Mouse (Mus musculus) mouse trophoblast stem cell (cell line): ENCODE data around the gene Rbm10.

Experiments
- in situ Hi-C, 2 experiments: fragments of 300-500 bp; cut with MseI, MboI; formaldehyde crosslinking; loops; 2 replicates in 1 of 2; 3 replicates in 1 of 2; pipeline ENCODE4 v1.15.1; 2025

Rbm10 gene

GRCm38 (mm10) chrX:20617176-20617902, at the start of gene Rbm10, which contains the start of gene Ndufb11:
Rbm10 (plus strand) TSS chrX:20617503.
Ndufb11 (minus strand) TSS chrX:20617619.
- in situ Hi-C loops: no loop called here

- in situ Hi-C loops: no loop called here
Observed at GRCm38 (mm10) chrX:20571024-20571423, 46.3 kb upstream of the Rbm10 start.

- in situ Hi-C loops: no loop called here
Observed at GRCm38 (mm10) chrX:20572683-20573082, 44.6 kb upstream of the Rbm10 start.

GRCm38 (mm10) chrX:20573927-20574326, 43.4 kb upstream of the Rbm10 start:
- in situ Hi-C loops: no loop called here

- in situ Hi-C loops: no loop called here
Observed at GRCm38 (mm10) chrX:20587968-20588367, 29.3 kb upstream of the Rbm10 start.

- in situ Hi-C loops: no loop called here
Observed at GRCm38 (mm10) chrX:20608500-20608899, 8.8 kb upstream of the Rbm10 start.

- in situ Hi-C loops: no loop called here
Observed at GRCm38 (mm10) chrX:20616861-20617175, 485 bp upstream of the Rbm10 start.

GRCm38 (mm10) chrX:20617903-20618399, 648 bp downstream of the Rbm10 start:
- in situ Hi-C loops: no loop called here

- in situ Hi-C loops: no loop called here
Observed at GRCm38 (mm10) chrX:20638141-20638540, 20.8 kb downstream of the Rbm10 start.

GRCm38 (mm10) chrX:20644780-20645179, 27.5 kb downstream of the Rbm10 start:
- in situ Hi-C loops: no loop called here

- in situ Hi-C loops: no loop called here
Observed at GRCm38 (mm10) chrX:20657593-20657992, 40.3 kb downstream of the Rbm10 start.

GRCm38 (mm10) chrX:20658026-20658652, 40.8 kb downstream of the Rbm10 start, which contains the start of gene Uba1:
Uba1 (plus strand) TSS chrX:20658326.
- in situ Hi-C loops: no loop called here

GRCm38 (mm10) chrX:20658891-20659406, 41.6 kb downstream of the Rbm10 start:
- in situ Hi-C loops: no loop called here

- in situ Hi-C loops: no loop called here
Observed at GRCm38 (mm10) chrX:20662317-20662715, 45.0 kb downstream of the Rbm10 start.

GRCm38 (mm10) chrX:20662716-20663443, 45.6 kb downstream of the Rbm10 start:
- in situ Hi-C loops: no loop called here

GRCm38 (mm10) chrX:20663444-20663790, 46.1 kb downstream of the Rbm10 start:
- in situ Hi-C loops: no loop called here

GRCm38 (mm10) chrX:20687519-20688067, 70.3 kb downstream of the Rbm10 start, which contains the start of gene Cdk16:
Cdk16 (plus strand) TSS chrX:20687954.
- in situ Hi-C loops: no loop called here

GRCm38 (mm10) chrX:20688068-20688547, 70.8 kb downstream of the Rbm10 start:
- in situ Hi-C loops: no loop called here

GRCm38 (mm10) chrX:20688615-20689014, 71.3 kb downstream of the Rbm10 start:
- in situ Hi-C loops: no loop called here

- in situ Hi-C loops: no loop called here
Observed at GRCm38 (mm10) chrX:20691566-20691965, 74.3 kb downstream of the Rbm10 start.

- in situ Hi-C loops: no loop called here
Observed at GRCm38 (mm10) chrX:20692616-20693015, 75.3 kb downstream of the Rbm10 start.

- in situ Hi-C loops: no loop called here
Observed at GRCm38 (mm10) chrX:20695842-20696241, 78.5 kb downstream of the Rbm10 start.
